Mouse (Mus musculus) C2C12 (cell line): ENCODE results near the gene Vamp3.
A peak's percentile ranks its signal among the peaks of the same experiment; 100 is the strongest.

ENCODE experiments used
- CEBPB ChIP-seq: IDR thresholded peaks from one replicate; pipeline ENCODE4 v1.6.1; 2011; ENCODE audit warnings: low read depth, mild to moderate bottlenecking, control low read depth, moderate library complexity
- CTCF ChIP-seq: IDR thresholded peaks from one replicate; pipeline ENCODE4 v1.5.1; 2011; ENCODE audit not compliant: control insufficient read depth, insufficient read depth, insufficient read length
- FOSL1 ChIP-seq: IDR thresholded peaks from one replicate; pipeline ENCODE4 v1.8.0; 2011; ENCODE audit warnings: mild to moderate bottlenecking, low read length; ENCODE audit not compliant: poor library complexity, insufficient read depth, severe bottlenecking
- MAX ChIP-seq: IDR thresholded peaks from one replicate; pipeline ENCODE4 v1.6.1; 2011; ENCODE audit warnings: mild to moderate bottlenecking, control low read depth
- MYOG ChIP-seq: IDR thresholded peaks from one replicate; pipeline ENCODE4 v1.6.1; 2011; ENCODE audit not compliant: control insufficient read depth, insufficient read length; ENCODE audit errors: extremely low read depth
- USF1 ChIP-seq: IDR thresholded peaks from one replicate; pipeline ENCODE4 v1.6.1; 2011; ENCODE audit warnings: low read depth, mild to moderate bottlenecking, control low read depth, moderate library complexity

- TF ChIP-seq CEBPB (no peak), CTCF (peak; percentile 74), FOSL1 (no peak), MYOG (no peak), MAX (no peak), USF1 (no peak)
These were observed 50.8 kb downstream of the Vamp3 start for GRCm38 (mm10) chr4:151006945-151007344.
